Mouse (Mus musculus) activated CD4-positive, CD25-positive, alpha-beta regulatory T cell, adult 4 months (primary cell): ENCODE results near the gene Pdc. TPM values are rescaled to one million over a fixed set of nuclear protein-coding genes. Genes with fewer than 3 reads are reported as not detected.
"Not testable (repeated sequence)": the region's sequence is repeated elsewhere in the genome, so short reads cannot be mapped to it uniquely, and the experiment has no call there.

Source experiments
- ATAC-seq: one replicate; pipeline ENCODE4 v1.8.0; 2017
- polyA plus RNA-seq, 2 experiments: library from polyadenylated mRNA; unstranded; fragments of 100-300 nt; shearing (Covaris generic); gene quantifications; one replicate each; pipeline ENCODE4 v1.2.1; 2017

Gene Pdc
- polyA plus RNA-seq = under 1 TPM in 1 of 2 experiments, not detected in 1; 0.26 TPM

- ATAC-seq = no peak
Measured at GRCm38 (mm10) chr1:150319205-150319604, at the start of gene Pdc. Gene Pdc (plus strand): TSS chr1:150319417.

DNA sequence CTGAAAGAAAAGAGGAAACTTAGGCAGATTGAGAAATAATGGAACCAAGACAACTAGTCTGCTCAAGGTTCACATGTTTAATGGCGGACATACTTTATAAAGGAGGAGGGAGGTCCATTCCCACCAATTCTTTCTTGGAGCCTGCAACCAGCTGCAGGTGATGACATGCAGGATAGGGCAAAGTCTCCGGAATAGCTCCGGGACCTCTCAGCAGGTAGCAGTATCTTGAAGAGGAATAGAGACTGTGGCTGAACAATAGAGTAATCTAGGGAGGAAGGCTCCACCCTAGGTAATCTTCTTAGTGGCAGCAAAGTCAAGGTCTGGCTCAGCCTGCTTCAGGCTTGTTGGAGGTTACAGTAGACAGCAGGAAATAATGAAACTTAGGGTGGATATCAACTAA, 25.2 kb upstream of the Pdc start:
- not testable (repeated sequence) for ATAC-seq

DNA sequence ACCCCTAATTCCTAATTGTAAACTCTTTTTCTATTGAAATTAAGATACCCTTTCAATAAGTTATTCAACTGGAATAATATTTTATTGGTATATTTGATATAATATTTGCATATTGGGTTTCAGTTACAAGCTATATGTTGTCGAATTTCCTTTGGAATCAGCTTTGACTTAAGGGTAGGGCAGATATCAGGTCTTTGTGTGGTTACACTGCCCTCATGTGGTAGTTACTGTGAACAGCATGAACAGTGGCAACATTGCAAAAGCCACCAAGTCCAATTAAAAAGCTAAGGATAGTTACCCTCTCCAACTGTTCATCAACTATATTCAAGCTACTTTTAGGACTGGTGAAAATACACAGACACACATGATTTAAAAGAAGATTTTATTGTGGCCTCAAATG, 11.6 kb upstream of the Pdc start:
- ATAC-seq = no peak

DNA sequence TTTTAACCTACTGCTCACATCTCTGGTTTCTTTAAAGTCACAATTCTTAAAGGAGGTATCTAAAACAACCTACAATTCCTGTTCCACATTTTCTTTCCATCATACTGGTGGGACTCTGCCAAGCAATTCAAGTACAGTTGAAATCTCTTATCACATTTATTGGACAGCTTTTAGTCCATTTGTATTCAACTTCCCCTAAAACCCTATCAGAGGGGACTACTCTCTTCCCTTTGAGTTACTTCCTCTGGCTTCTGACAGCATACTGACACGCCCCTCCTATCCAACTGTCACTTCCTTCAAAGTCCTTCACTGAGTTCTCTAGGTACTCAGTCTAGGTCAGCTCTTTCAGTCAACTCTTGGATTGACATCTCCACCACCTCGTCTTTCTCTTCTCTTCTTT, 15.9 kb downstream of the Pdc start:
- ATAC-seq = no peak

- ATAC-seq = no peak
Measured at GRCm38 (mm10) chr1:150360864-150361263, 41.6 kb downstream of the Pdc start.

DNA sequence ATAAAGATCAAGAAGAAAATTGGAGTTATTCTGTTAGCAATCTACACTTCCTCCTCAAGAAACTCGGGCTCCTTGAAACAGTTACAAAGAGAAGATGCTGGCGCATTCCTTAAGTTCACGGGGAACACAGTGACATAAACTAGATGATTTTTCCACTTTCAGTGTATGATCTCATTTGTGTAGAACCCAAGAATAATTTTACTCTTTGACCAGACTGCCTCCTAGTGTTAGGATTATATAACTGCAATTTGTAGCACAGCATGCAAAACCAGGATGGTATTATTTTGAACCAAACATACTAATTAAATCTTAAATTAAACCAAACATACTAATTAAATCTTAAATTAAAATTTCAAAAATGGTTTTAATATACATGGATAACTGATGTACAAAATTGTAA, 53.7 kb downstream of the Pdc start:
- peak; percentile 52 for ATAC-seq

GRCm38 (mm10) chr1:150374247-150374646, 55.0 kb downstream of the Pdc start:
- ATAC-seq = no peak

Other genes with a start within 250 kb of the Pdc start
- gene Ptgs2, start 219.4 kb upstream of the Pdc start, polyA plus RNA-seq = not detected
- gene Tpr, start 73.4 kb downstream of the Pdc start, polyA plus RNA-seq = 100 to 1,000 TPM; 251 to 261 TPM
- gene Odr4, start 73.7 kb downstream of the Pdc start, polyA plus RNA-seq = 10 to 100 TPM; 33.8 to 39.3 TPM
- 10 to 100 TPM; 10.2 to 13.8 TPM for gene Prg4, start 146.7 kb downstream of the Pdc start, polyA plus RNA-seq